Mouse (Mus musculus) midbrain, embryonic 11.5 days (tissue): ENCODE measurements at regions not wholly inside any gene's neighbourhood (a gene's known extent, or its start where the extent isn't known, plus 50 kb on each side); places are given as distances from the start of the nearest gene placed in this dataset.

Source experiments
- ATAC-seq: fragments of 200-750 bp; cut with Nextera tagmentation; 2 replicates; pipeline ENCODE4 v1.8.0; 2017; ENCODE audit warnings: moderate TSS enrichment, moderate library complexity; ENCODE audit not compliant: low FRiP score
- DNase-seq: peaks from one replicate; pipeline ENCODE4 v3.0.0; 2015; ENCODE audit warnings: low spot score; ENCODE audit errors: missing footprints
- H3K27ac ChIP-seq: fragments of 300-500 bp; sonication (generic); 2 replicates; pipeline ENCODE4 v1.5.1; 2014; ENCODE audit warnings: low read depth, low read length
- H3K27me3 ChIP-seq: fragments of 300-500 bp; sonication (generic); 2 replicates; pipeline ENCODE4 v1.6.1; 2014; ENCODE audit warnings: mild to moderate bottlenecking, low read length, moderate library complexity, mixed read lengths; ENCODE audit not compliant: control insufficient read depth, insufficient read depth
- H3K36me3 ChIP-seq: fragments of 300-500 bp; sonication (generic); 2 replicates; pipeline ENCODE4 v1.6.1; 2014; ENCODE audit warnings: mild to moderate bottlenecking, low read length, moderate library complexity, mixed read lengths; ENCODE audit not compliant: control insufficient read depth, insufficient read depth
- H3K4me1 ChIP-seq: fragments of 300-500 bp; sonication (generic); 2 replicates; pipeline ENCODE4 v1.6.1; 2014; ENCODE audit warnings: low read length; ENCODE audit not compliant: control insufficient read depth, insufficient read depth
- H3K4me2 ChIP-seq: fragments of 300-500 bp; sonication (generic); 2 replicates; pipeline ENCODE4 v1.6.1; 2014; ENCODE audit warnings: mild to moderate bottlenecking, moderate library complexity
- H3K4me3 ChIP-seq: fragments of 300-500 bp; sonication (generic); 2 replicates; pipeline ENCODE4 v1.5.1; 2014; ENCODE audit warnings: low read depth, low read length
- H3K9ac ChIP-seq: fragments of 300-500 bp; sonication (generic); 2 replicates; pipeline ENCODE4 v1.6.1; 2014; ENCODE audit warnings: low read length
- H3K9me3 ChIP-seq: fragments of 300-500 bp; sonication (generic); 2 replicates; pipeline ENCODE4 v1.6.1; 2016; ENCODE audit warnings: low read length; ENCODE audit not compliant: control insufficient read depth
- WGBS: fragments of 180-500 bp; shearing (Covaris S2); extraction: QIAGEN DNeasy Blood & Tissue Kit; methylation state at CpG from one replicate; pipeline ENCODE4 v1.1.7; 2014; 5-methylcytosine and 5-hydroxymethylcytosine counted together

DNA sequence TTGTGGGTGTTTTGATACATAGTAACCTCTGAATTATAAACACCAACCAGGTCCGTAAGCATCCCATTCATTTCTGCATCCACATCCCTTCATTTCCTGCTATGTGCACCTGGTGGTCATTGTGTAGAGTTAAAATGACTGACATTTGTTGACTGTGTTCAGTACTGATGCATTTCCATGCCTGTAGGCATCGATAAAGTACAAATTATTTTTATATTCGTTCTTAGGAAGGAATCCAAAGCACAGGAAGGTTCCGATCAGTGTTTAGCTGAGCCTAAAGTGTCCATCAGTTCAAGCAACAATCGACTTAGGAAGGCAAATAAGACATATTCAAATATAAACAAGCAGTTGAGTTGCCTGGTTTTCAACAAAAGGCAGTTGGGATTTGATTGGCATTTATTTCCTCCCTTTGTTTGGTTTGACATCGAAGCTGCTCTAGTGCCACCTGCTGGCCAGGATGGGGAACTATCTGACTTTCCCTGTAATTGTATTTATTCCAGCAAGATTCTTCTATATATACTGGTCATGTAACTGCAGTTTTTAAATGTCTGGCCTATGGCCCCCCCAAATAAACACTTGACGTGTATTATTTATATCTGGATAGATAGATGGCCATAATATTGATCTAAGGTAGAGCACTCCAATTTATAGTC is 64.6 kb upstream of the Osbpl8 start:
- Histone ChIP-seq H3K4me2 (no peak overlapping the region), H3K27me3 (no peaks in the 10 kb centered on the region), H3K9me3 (no peaks in the 10 kb centered on the region), H3K4me3 (no peak overlapping the region), H3K36me3 (no peaks in the 10 kb centered on the region), H3K9ac (peak overlapping the region; percentile 55), H3K27ac (no peak overlapping the region), H3K4me1 (0 out of 2 replicates have a peak, but pooled peaks cover 3% of the 10 kb centered on the region)
- 44% methylated on average over 7 of the region's 7 CpGs for WGBS
- ATAC-seq, result peak; percentile 63
- peak; percentile 95 for DNase-seq

GRCm38 (mm10) chr10:111099059-111099811 is 65.3 kb upstream of the Osbpl8 start:
- no peak overlapping the region for H3K27ac ChIP-seq
- H3K36me3 ChIP-seq, result no peaks in the 10 kb centered on the region
- WGBS, result 64% methylated on average over 5 of the region's 5 CpGs
- no peak overlapping the region for H3K4me3 ChIP-seq
- H3K9me3 ChIP-seq, result no peaks in the 10 kb centered on the region
- ATAC-seq (peak; percentile 47), DNase-seq (no peak)
- no peak overlapping the region for H3K4me2 ChIP-seq
- 0 out of 2 replicates have a peak, but pooled peaks cover 3% of the 10 kb centered on the region for H3K4me1 ChIP-seq
- no peaks in the 10 kb centered on the region for H3K27me3 ChIP-seq
- peak overlapping the region; percentile 55 for H3K9ac ChIP-seq

- DNase-seq (no peak), ATAC-seq (no peak; the same call in 1 of the 2 replicates)
- no peak overlapping the region for H3K4me2 ChIP-seq
- no peaks in the 10 kb centered on the region for H3K9me3 ChIP-seq
- H3K27me3 ChIP-seq, result no peaks in the 10 kb centered on the region
- WGBS, result 75% methylated on average over 5 of the region's 5 CpGs
- 0 out of 2 replicates have a peak, but pooled peaks cover 3% of the 10 kb centered on the region for H3K4me1 ChIP-seq
- H3K36me3 ChIP-seq, result no peaks in the 10 kb centered on the region
- no peak overlapping the region for H3K9ac ChIP-seq
- no peak overlapping the region for H3K4me3 ChIP-seq
- H3K27ac ChIP-seq, result no peak overlapping the region
These were observed 67.3 kb upstream of the Osbpl8 start for GRCm38 (mm10) chr10:111097245-111097644.

DNA sequence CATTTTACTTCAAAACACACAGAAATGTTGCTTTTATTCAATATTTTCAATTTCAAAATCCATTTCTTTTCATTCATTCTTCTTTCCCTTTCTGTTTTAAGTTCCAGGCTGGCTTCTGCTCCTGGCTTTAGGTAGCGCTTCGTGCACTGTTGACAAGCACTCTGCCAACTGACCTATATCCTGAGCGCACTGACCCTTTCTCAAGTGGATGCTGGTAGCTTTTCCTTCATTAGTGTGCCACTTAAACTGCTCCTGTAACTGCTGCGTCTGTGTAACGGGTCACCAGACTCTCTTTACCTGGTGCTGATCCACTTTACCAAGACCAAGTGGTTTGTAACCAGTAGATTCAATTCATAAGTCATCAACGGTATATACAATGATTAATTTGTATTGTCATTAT is 67.7 kb upstream of the Osbpl8 start:
- Histone ChIP-seq H3K4me2 (no peak overlapping the region), H3K27me3 (no peaks in the 10 kb centered on the region), H3K4me1 (peaks cover 3% of the 10 kb centered on the region; the same call in 1 of the 2 replicates), H3K9me3 (no peaks in the 10 kb centered on the region), H3K9ac (no peak overlapping the region), H3K4me3 (no peak overlapping the region), H3K27ac (no peak overlapping the region), H3K36me3 (no peaks in the 10 kb centered on the region)
- no peak for DNase-seq
- WGBS, result 86% methylated on average over 6 of the region's 6 CpGs
- no peak for ATAC-seq

- no peak overlapping the region for H3K4me3 ChIP-seq
- H3K4me2 ChIP-seq, result no peak overlapping the region
- no peaks in the 10 kb centered on the region for H3K27me3 ChIP-seq
- H3K27ac ChIP-seq, result no peak overlapping the region
- DNase-seq, result no peak
- no peak overlapping the region for H3K9ac ChIP-seq
- no peak for ATAC-seq
- 68% methylated on average over 9 of the region's 9 CpGs for WGBS
- no peaks in the 10 kb centered on the region for H3K36me3 ChIP-seq
- H3K9me3 ChIP-seq, result no peaks in the 10 kb centered on the region
- H3K4me1 ChIP-seq, result peaks cover 1% of the 10 kb centered on the region; the same call in 1 of the 2 replicates
These were observed 70.1 kb upstream of the Osbpl8 start for GRCm38 (mm10) chr10:111094405-111094804.

GRCm38 (mm10) chr10:111089382-111089781 is 75.2 kb upstream of the Osbpl8 start:
- no peak overlapping the region for H3K4me2 ChIP-seq
- no peak overlapping the region for H3K27ac ChIP-seq
- no peaks in the 10 kb centered on the region for H3K27me3 ChIP-seq
- no peak for DNase-seq
- H3K36me3 ChIP-seq, result no peaks in the 10 kb centered on the region
- no peak overlapping the region for H3K9ac ChIP-seq
- no peak overlapping the region for H3K4me3 ChIP-seq
- H3K9me3 ChIP-seq, result no peaks in the 10 kb centered on the region
- no peak for ATAC-seq
- 84% methylated on average over 5 of the region's 5 CpGs for WGBS
- no peaks in the 10 kb centered on the region; the same call in 1 of the 2 replicates for H3K4me1 ChIP-seq

DNA sequence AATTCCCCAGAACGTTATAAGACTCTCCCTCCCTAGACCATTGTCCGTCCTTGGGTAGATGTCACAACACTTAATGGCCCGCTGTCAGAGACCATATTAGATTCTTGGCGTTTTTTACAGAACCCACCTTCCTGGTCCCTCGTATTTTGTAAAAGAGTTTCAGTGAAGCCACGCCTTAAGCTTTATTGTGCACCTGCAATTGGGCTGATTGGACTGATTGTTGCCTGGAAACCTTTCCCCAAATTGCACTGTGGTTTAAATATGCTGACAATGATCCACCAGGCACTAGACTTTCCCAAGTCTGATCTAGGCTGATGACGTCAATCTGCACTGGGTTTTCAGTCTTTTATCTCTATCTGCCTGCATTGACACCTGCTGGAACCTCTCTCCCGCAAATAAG is 75.6 kb upstream of the Zdhhc17 start:
- 86% methylated on average over 8 of the region's 8 CpGs for WGBS
- Histone ChIP-seq H3K36me3 (no peaks in the 10 kb centered on the region), H3K27me3 (no peaks in the 10 kb centered on the region), H3K4me1 (no peaks in the 10 kb centered on the region), H3K4me3 (no peak overlapping the region), H3K9me3 (no peaks in the 10 kb centered on the region), H3K27ac (no peak overlapping the region), H3K9ac (no peak overlapping the region), H3K4me2 (no peak overlapping the region)
- DNase-seq (no peak), ATAC-seq (no peak)

DNA sequence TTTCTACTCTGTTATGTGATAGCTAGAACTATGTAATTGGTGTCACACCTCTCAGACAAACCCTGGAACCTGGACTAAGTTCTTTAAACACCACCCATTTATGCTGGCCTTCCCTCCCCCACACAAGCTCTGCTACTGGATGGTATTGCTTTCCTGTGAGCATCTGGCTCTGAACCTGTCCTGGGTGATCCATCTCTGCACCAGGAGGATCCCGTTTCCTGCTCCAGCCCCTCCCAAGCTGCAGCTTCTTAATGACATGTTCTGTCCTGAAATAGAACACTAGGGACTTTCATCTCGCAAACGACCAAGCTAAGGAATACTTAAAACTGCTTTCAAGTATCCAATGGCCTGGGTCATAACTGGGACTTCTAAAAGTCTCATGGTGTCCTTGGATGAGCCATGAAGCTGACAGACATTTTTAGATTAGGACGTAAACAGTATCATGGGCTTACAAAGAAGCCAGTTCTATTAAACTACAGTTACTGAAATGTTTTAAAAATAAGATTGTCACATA is 74.4 kb upstream of the Zdhhc17 start:
- no peak; the same call in 1 of the 2 replicates for ATAC-seq
- no peak for DNase-seq
- H3K9me3 ChIP-seq, result no peaks in the 10 kb centered on the region
- no peaks in the 10 kb centered on the region for H3K27me3 ChIP-seq
- no peak overlapping the region for H3K4me3 ChIP-seq
- H3K4me1 ChIP-seq, result no peaks in the 10 kb centered on the region
- no peaks in the 10 kb centered on the region for H3K36me3 ChIP-seq
- H3K27ac ChIP-seq, result no peak overlapping the region
- WGBS, result 70% methylated on average over 4 of the region's 4 CpGs
- no peak overlapping the region for H3K9ac ChIP-seq
- H3K4me2 ChIP-seq, result no peak overlapping the region

DNA sequence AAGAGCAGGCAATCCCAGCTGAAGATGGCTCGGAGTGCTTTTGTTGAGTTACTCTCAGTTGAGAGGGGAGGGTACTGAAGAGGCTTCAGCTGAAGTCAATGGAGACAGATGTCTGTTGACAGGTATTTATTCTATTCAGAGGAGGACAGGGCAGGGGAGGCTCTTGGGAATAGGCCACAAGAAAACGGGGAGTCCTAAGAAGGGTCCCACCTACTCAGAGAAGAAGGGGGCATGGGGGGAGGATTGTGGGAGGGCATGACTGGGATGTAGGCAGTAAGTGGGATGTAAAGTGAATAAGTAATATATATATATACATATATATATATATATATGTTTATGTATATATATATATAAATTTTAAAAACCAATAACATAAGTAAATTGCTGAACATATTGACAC is 73.9 kb upstream of the Zdhhc17 start:
- H3K27me3 ChIP-seq, result no peaks in the 10 kb centered on the region
- WGBS, result 30% methylated on average over 2 of the region's 2 CpGs
- ATAC-seq, result no peak

More for the DNA sequence above, 73.9 kb upstream of the Zdhhc17 start:
- no peak overlapping the region for H3K4me3 ChIP-seq
- no peak overlapping the region for H3K9ac ChIP-seq
- DNase-seq, result no peak
- H3K27ac ChIP-seq, result no peak overlapping the region
- H3K9me3 ChIP-seq, result no peaks in the 10 kb centered on the region
- H3K4me1 ChIP-seq, result no peaks in the 10 kb centered on the region
- H3K4me2 ChIP-seq, result no peak overlapping the region
- H3K36me3 ChIP-seq, result no peaks in the 10 kb centered on the region
